Mouse (Mus musculus) cortical plate, adult 2 months (tissue): Measurements from ENCODE around the gene Slc22a13. TPM values are rescaled to one million over a fixed set of nuclear protein-coding genes. Genes with fewer than 3 reads are reported as not detected.
"Not testable (repeated sequence)": the region's sequence is repeated elsewhere in the genome, so short reads cannot be mapped to it uniquely, and the experiment has no call there.

ENCODE experiments used
- H3K27ac ChIP-seq: fragments of 200-500 bp; 2 replicates; pipeline ENCODE4 v1.5.1; 2012; ENCODE audit warnings: low read length, control low read depth, inconsistent platforms; ENCODE audit not compliant: insufficient read depth
- H3K4me1 ChIP-seq: fragments of 200-500 bp; 2 replicates; pipeline ENCODE4 v1.6.1; 2011; ENCODE audit warnings: low read length; ENCODE audit not compliant: control insufficient read depth, insufficient read depth
- H3K4me3 ChIP-seq: fragments of 200-500 bp; 2 replicates; pipeline ENCODE4 v1.5.1; 2011; ENCODE audit warnings: mild to moderate bottlenecking, low read length, control low read depth; ENCODE audit not compliant: insufficient read depth
- CTCF ChIP-seq: fragments of 200-500 bp; IDR thresholded peaks from 2 replicates; pipeline ENCODE4 v1.5.1; 2011; ENCODE audit warnings: mild to moderate bottlenecking, control low read depth, low read length; ENCODE audit not compliant: insufficient read depth; ENCODE audit errors: extremely low read depth
- POLR2A ChIP-seq: fragments of 200-500 bp; IDR thresholded peaks from 2 replicates; pipeline ENCODE4 v1.6.1; 2011; ENCODE audit warnings: mild to moderate bottlenecking, low read length, control low read depth; ENCODE audit not compliant: insufficient read depth; ENCODE audit errors: extremely low read depth
- polyA plus RNA-seq: library from polyadenylated mRNA; depleted of rRNA; stranded (reverse); fragments of >200 nt; gene quantifications from 2 replicates; pipeline ENCODE4 v1.2.3, GENCODE M21; 2012

Gene Slc22a13
- polyA plus RNA-seq, 1 experiment: not detected

DNA sequence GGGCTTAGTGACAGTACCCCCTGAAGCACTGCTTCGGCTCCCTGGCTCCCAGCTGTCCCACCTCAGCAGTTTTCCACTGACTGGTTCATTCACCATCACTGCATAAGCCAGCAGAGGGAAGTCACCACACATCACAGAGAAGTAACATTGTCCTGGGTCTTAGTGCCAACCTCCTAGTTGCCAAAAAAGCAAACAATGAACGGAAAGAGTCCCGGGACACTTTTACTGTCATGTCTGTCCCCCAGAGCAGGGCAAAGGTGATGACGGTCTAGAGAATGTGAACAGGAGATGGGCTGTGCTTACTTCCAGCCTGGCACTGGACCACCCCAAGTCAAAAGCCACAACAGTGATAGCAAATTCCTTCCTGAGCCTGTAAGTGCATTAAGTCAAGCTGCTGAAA, 29.9 kb upstream of the Slc22a13 start:
- Histone ChIP-seq H3K27ac (no peak overlapping the region), H3K4me3 (no peak overlapping the region), H3K4me1 (no peaks in the 10 kb centered on the region)
- TF ChIP-seq CTCF: no peak

DNA sequence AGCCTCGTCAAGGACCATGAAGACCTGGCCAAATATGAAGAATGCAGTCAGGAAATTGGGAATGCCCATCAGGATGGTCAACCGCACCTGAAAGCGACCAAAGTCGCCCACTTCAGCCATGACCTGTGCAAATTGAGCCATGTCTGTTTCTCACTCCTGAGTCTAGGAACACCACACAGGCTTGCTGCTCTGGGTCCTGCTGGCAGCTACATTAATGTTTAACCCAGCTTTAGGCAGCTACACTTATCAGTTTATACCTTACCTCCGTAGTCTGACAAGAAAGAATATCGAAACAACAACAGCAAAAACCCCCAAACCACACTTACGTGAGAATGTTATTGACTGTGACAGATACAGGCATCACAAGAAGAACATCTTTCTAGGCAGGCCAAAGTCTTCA, 22.7 kb upstream of the Slc22a13 start:
- Histone ChIP-seq H3K27ac (no peak overlapping the region), H3K4me1 (no peaks in the 10 kb centered on the region), H3K4me3 (no peak overlapping the region)
- TF ChIP-seq CTCF: no peak
- TF ChIP-seq POLR2A: no peak

DNA sequence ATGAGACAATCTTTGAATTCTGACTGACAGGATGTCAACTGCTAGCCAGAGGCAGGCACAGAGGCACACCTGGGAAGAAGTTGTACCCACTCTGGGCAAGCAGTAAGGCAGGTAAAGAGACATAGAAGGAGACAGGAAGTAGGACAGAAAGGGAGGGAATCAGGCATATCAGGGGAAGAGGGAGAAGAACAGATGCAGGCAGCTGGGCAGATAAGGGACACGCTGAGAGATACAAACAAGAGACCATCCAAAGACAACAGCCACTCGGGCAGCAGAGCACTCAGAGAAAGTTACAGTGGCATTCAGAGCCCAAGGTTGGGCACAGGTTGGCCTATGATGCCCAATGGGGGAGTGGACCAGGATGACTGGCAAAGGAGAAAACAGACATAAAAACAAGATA, 21.9 kb upstream of the Slc22a13 start:
- H3K4me1 ChIP-seq: no peaks in the 10 kb centered on the region
- H3K27ac ChIP-seq: no peak overlapping the region
- TF ChIP-seq CTCF: no peak
- no peak for TF ChIP-seq POLR2A
- no peak overlapping the region for H3K4me3 ChIP-seq

DNA sequence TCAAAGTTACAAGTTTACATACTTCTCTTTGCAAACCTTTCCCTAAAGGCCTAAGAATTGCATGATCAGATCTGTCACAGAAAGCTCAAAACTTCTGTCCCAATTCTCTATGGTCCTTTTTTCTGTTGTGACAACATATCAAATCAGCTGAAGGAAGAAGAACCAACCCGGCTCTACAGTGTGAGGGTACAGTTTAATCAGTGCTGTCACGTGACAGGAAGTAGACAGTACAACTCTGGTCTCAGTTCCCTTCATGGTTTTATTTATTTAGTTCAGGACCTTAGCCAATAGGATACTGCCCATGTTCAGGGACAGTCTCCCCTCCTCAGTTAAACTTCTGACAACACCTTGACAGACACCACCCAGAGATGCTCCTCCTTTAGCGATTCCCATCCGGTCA, 11.4 kb upstream of the Slc22a13 start:
- no peak overlapping the region for H3K27ac ChIP-seq
- TF ChIP-seq CTCF (no peak), POLR2A (no peak)
- H3K4me1 ChIP-seq: no peaks in the 10 kb centered on the region
- no peak overlapping the region for H3K4me3 ChIP-seq

DNA sequence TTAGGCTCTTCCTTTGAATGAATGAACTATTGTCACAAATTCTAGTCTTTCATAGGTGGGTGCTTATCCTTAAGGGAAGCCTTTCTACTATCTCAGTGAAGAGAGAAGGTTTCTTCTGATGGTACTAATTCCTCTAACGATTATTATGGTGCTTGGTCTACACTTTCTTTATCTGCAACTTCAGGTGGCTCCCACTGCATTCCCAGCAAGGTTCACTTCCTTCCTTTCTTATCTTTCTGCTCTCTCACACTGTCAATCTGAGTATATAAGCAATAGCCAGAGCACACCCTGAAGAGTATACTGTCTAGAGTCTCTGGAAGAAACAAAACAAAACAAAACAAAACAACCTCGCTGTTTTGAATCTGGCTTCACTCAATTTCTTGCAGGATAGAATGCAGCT, 10.8 kb upstream of the Slc22a13 start:
- no peaks in the 10 kb centered on the region for H3K4me1 ChIP-seq
- H3K27ac ChIP-seq: no peak overlapping the region
- no peak for TF ChIP-seq POLR2A
- TF ChIP-seq CTCF: no peak
- H3K4me3 ChIP-seq: no peak overlapping the region

DNA sequence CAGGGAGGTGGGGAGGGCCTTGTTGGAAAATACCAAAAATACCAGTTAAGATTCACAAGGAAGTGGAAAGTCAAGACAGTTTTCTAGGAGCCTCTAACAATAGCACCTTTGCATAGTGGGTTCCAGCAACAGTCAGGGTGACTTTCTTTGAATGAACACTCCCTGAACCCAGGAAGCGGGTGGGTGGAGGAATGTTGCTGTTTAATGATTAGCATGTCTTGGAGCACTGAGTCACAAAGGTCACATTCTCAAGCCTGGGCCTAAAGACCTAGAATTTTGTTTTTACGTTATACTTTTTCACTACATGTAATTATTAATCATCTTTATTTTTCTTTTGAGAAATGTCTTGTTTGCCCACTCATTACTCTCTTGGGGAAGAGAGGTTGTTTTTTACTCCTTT, 6.4 kb upstream of the Slc22a13 start:
- H3K4me3 ChIP-seq, H3K27ac ChIP-seq, H3K4me1 ChIP-seq: not testable (repeated sequence)

DNA sequence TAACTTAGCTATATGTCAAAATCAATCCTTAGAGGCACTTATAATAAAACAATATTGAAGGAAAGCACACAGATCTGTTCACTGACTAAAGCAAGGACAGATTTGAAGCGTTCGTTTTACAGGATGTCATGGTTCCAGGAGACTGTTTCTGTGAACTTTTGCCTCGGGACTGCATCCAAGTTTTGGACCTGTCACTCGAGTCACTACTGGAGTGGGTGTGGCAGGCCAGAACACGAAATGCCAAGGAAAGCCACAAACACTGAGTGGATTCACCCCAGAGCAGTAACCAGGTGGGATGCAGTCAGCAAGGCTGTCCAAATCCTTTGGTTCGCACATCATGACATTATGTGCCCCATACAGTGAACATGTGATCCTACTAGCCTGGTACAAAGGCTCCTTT, 5.7 kb upstream of the Slc22a13 start:
- no peaks in the 10 kb centered on the region for H3K4me1 ChIP-seq
- H3K4me3 ChIP-seq: no peak overlapping the region
- no peak overlapping the region for H3K27ac ChIP-seq
- TF ChIP-seq CTCF (no peak), POLR2A (no peak)

DNA sequence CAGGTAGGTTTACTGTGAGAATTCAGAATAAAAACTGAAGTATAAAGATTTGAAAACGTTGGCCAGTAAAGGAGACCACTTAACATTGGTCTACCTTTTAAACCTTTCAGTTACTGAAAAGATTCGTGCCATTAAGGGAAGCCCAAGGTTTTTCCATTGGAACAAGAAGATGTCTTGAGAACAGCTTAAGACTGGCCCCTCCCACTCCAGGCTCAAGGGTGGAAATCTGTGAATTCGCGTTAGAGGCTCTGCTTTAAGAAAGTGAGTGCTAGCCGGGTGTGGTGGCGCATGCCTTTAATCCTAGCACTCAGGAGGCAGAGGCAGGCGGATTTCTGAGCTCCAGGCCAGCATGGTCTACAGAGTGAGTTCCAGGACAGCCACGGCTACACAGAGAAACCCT, 4.1 kb upstream of the Slc22a13 start:
- Histone ChIP-seq H3K4me1 (no peaks in the 10 kb centered on the region), H3K27ac (no peak overlapping the region), H3K4me3 (no peak overlapping the region)
- no peak for TF ChIP-seq POLR2A
- TF ChIP-seq CTCF: no peak

DNA sequence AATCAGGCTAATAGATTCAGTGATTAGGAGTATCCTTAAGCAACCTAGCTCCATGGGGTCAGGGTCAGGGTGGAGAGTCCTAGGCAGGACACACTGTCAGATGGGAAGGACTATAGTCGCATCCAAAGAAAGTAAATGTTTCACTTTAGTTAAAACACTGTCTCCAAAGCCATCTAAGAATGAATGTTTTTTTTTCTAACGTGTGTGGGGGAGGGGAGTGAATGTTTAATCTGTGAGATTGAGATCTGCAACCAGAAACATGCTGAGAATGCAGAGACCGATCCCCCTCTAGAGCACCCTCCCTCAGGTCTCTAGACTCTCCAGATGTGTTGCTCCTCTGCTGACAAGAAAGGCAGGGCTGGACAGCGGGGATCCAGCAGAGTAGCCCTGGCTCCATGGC, 1.8 kb downstream of the Slc22a13 start:
- TF ChIP-seq CTCF: no peak
- TF ChIP-seq POLR2A: no peak
- Histone ChIP-seq H3K27ac (no peak overlapping the region), H3K4me3 (no peak overlapping the region), H3K4me1 (no peaks in the 10 kb centered on the region)

DNA sequence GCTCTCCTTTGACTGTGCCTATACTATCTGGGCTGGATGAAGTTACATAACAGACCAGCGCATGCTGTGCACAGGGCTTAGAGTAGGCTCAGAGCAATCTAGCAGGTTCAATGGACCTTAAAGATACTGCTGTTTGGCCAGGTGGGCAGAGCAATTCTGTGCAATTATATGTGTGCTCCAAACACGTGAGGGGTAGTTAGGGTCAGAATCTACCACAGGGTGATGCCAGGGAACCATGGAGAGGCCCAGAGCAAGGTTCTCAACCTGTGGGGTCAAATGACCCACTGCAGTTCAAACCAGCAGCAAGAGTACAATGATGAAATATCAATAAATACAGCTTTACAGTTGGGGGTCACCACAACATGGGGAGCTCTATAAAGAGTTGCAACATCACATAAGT, 2.2 kb downstream of the Slc22a13 start:
- Histone ChIP-seq H3K4me1 (no peaks in the 10 kb centered on the region), H3K27ac (no peak overlapping the region), H3K4me3 (no peak overlapping the region)
- TF ChIP-seq POLR2A (no peak), CTCF (no peak)

DNA sequence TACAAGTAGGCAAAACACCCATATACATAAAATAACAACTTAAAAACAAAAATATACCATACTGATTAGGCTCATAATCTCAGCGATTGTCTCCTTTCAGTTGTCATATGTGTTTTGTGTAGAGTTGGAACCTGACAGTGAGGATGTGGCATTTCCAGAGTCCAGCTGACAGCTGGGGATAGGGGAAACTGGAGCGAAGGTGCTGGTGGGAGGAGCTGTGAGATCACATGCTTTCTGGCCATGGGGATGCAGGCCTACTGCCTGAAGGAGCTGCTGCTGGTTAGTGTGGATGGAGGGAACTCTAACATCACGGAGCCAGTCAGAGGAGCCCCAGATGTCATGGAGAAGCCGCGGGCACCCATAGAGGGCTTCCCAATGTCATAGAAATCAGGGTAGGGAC, 3.1 kb downstream of the Slc22a13 start:
- no peak overlapping the region for H3K4me3 ChIP-seq
- no peaks in the 10 kb centered on the region for H3K4me1 ChIP-seq
- TF ChIP-seq POLR2A (no peak), CTCF (no peak)
- no peak overlapping the region for H3K27ac ChIP-seq

DNA sequence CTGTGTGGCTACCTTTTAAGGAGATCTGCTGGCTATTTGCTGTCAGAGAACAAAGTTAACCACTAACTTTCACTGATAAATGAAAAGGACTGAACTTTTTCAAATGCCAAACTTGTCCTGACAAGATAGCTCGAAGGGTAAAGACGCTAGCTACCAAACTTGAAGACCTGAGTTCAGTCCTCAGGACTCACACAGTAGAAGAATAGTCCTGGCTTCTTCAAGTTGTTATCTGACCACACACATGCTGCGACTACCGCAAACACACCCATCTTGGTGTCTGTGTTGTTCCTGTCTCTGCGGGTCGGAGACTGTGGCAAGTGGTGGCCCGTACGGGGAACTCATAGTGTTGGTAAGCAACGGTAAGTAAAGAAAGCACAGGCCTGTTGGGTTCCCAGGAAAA, 5.3 kb downstream of the Slc22a13 start:
- TF ChIP-seq CTCF (no peak), POLR2A (no peak)
- H3K27ac ChIP-seq: no peak overlapping the region
- H3K4me1 ChIP-seq: no peaks in the 10 kb centered on the region
- no peak overlapping the region for H3K4me3 ChIP-seq
